Mouse (Mus musculus): Measurements from ENCODE around the gene Hipk1.

Gene Hipk1

GRCm38 (mm10) chr3:103716774-103717760 lies 74.3 kb downstream of the Hipk1 start:
- in situ Hi-C loops (cut with MseI, MboI): no loop called here

- in situ Hi-C loops (cut with MseI, MboI): no loop called here
These were observed 75.3 kb downstream of the Hipk1 start for GRCm38 (mm10) chr3:103715762-103716693.

GRCm38 (mm10) chr3:103714942-103715341 lies 76.4 kb downstream of the Hipk1 start:
- in situ Hi-C loops (cut with MseI, MboI): no loop called here

- in situ Hi-C loops (cut with MseI, MboI): no loop called here
These were observed 77.0 kb downstream of the Hipk1 start for GRCm38 (mm10) chr3:103714236-103714875.

- in situ Hi-C loops (cut with MseI, MboI): no loop called here
These were observed 79.2 kb downstream of the Hipk1 start for GRCm38 (mm10) chr3:103712196-103712595.

- in situ Hi-C loops (cut with MseI, MboI): no loop called here
These were observed 81.8 kb downstream of the Hipk1 start for GRCm38 (mm10) chr3:103709470-103710040.

GRCm38 (mm10) chr3:103705426-103705825 lies 85.9 kb downstream of the Hipk1 start:
- in situ Hi-C loops (cut with MseI, MboI): no loop called here

- in situ Hi-C loops (cut with MseI, MboI): no loop called here
These were observed 86.7 kb downstream of the Hipk1 start for GRCm38 (mm10) chr3:103704661-103705060.

GRCm38 (mm10) chr3:103696388-103696925 lies 94.9 kb downstream of the Hipk1 start:
- in situ Hi-C loops (cut with MseI, MboI): no loop called here

GRCm38 (mm10) chr3:103695556-103695955 lies 95.8 kb downstream of the Hipk1 start:
- in situ Hi-C loops (cut with MseI, MboI): no loop called here

- in situ Hi-C loops (cut with MseI, MboI): no loop called here
These were observed 100.9 kb downstream of the Hipk1 start for GRCm38 (mm10) chr3:103690506-103690905.

All from mouse trophoblast stem cell (cell line).